Mouse (Mus musculus): Measurements from ENCODE around the gene Kars. TPM values are rescaled to one million over a fixed set of nuclear protein-coding genes. Genes with fewer than 3 reads are reported as not detected.

Kars gene
- total and polyA plus RNA-seq, 3 experiments, result 295 to 642 (median 355) TPM

DNA sequence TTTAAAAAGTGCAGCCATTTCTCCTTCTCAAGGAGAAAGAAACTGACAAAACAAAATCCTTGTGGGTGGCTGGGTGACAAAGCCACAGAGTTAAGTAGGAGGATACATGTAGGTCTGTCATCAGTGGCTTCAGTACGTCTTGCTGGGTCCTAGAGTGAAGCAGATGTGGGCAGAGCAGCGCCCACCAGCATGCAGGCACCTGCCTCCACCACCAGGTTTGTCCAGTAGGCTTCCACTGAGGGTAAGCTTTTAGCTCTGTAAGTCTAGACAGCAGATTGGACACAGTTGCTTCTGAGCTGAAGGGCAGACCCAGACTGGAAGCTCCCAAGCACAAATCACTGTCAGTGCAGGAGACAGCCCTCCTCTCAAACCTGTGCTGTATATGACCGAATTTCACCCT lies 49.8 kb downstream of the Kars start:
- no peaks in the 10 kb centered on the region for H3K9me3 ChIP-seq (replicated peaks; ENCODE audit: insufficient read depth, low read length)
- no peak overlapping the region for H3K9ac ChIP-seq (ENCODE audit: control insufficient read depth, low read depth, low read length, poor library complexity, severe bottlenecking)
- no peak for TF ChIP-seq MYB (IDR thresholded peaks at IDR 0.05; ENCODE audit: low read depth, low read length)
- TF ChIP-seq MXI1 (IDR thresholded peaks at IDR 0.05; ENCODE audit: low read depth, low read length), result no peak
- no peak for TF ChIP-seq RAD21 (IDR thresholded peaks at IDR 0.05; ENCODE audit: low read depth, low read length)
- TF ChIP-seq GATA1 (IDR thresholded peaks at IDR 0.05; ENCODE audit: low read depth, low read length), result no peak
- TF ChIP-seq CHD2 (IDR thresholded peaks at IDR 0.05; ENCODE audit: low read length), result no peak
- no peak for TF ChIP-seq POLR2AphosphoS5 (IDR thresholded peaks at IDR 0.05; ENCODE audit: borderline replicate concordance, low read depth, low read length)
- TF ChIP-seq NRF1 (IDR thresholded peaks at IDR 0.05; ENCODE audit: insufficient read depth, low read depth, low read length, poor library complexity, severe bottlenecking), result no peak
- TF ChIP-seq ZKSCAN1 (IDR thresholded peaks at IDR 0.05; ENCODE audit: low read depth, low read length), result no peak
- no peak for TF ChIP-seq EP300 (IDR thresholded peaks at IDR 0.05; ENCODE audit: low read depth in 1 of 2, low read length in 2 of 2)
- no peak for TF ChIP-seq TAL1 (IDR thresholded peaks at IDR 0.05; ENCODE audit: low read length)
- TF ChIP-seq GABPA (IDR thresholded peaks at IDR 0.05; ENCODE audit: low read depth, low read length), result no peak
- no peak for TF ChIP-seq POLR2AphosphoS2 (IDR thresholded peaks at IDR 0.05; ENCODE audit: low read length)
- no peak for TF ChIP-seq ELF1 (IDR thresholded peaks at IDR 0.05; ENCODE audit: low read depth, low read length)
- TF ChIP-seq ETS1 (IDR thresholded peaks at IDR 0.05; ENCODE audit: low read depth, low read length), result no peak
- no peak for TF ChIP-seq RCOR1 (IDR thresholded peaks at IDR 0.05; ENCODE audit: low read depth, low read length)
- no peak for TF ChIP-seq UBTF (IDR thresholded peaks at IDR 0.05; ENCODE audit: borderline replicate concordance, insufficient read depth, low read depth, low read length)
- DNase-seq (ENCODE audit: low read depth, low spot score), result no peak
- H3K4me1 ChIP-seq (ENCODE audit: control insufficient read depth in 1 of 2, insufficient read depth in 2 of 2, low read length in 2 of 2), result no peaks in the 10 kb centered on the region
- no peaks in the 10 kb centered on the region for H3K36me3 ChIP-seq (ENCODE audit: control insufficient read depth in 1 of 2, insufficient read depth in 2 of 2, low read length in 2 of 2)
- H3K27ac ChIP-seq (ENCODE audit: control insufficient read depth, low read depth, low read length), result no peak overlapping the region
- H3K4me3 ChIP-seq (ENCODE audit: control insufficient read depth in 1 of 2, insufficient read depth in 1 of 2, low read depth in 2 of 2, low read length in 2 of 2), result no peak overlapping the region
- H3K79me2 ChIP-seq (ENCODE audit: control insufficient read depth, insufficient read depth, low read length, poor library complexity), result no peaks in the 10 kb centered on the region
- H3K27me3 ChIP-seq (ENCODE audit: control insufficient read depth in 1 of 2, insufficient read depth in 2 of 2, low read length in 2 of 2), result no peaks in the 10 kb centered on the region

- H3K36me3 ChIP-seq (ENCODE audit: control insufficient read depth in 1 of 2, insufficient read depth in 2 of 2, low read length in 2 of 2), result no peaks in the 10 kb centered on the region
- no peak for DNase-seq (ENCODE audit: low read depth, low spot score)
- no peaks in the 10 kb centered on the region for H3K79me2 ChIP-seq (ENCODE audit: control insufficient read depth, insufficient read depth, low read length, poor library complexity)
- H3K4me3 ChIP-seq (ENCODE audit: control insufficient read depth in 1 of 2, insufficient read depth in 1 of 2, low read depth in 2 of 2, low read length in 2 of 2), result no peak overlapping the region
- no peak overlapping the region for H3K9ac ChIP-seq (ENCODE audit: control insufficient read depth, low read depth, low read length, poor library complexity, severe bottlenecking)
- H3K9me3 ChIP-seq (replicated peaks; ENCODE audit: insufficient read depth, low read length), result no peaks in the 10 kb centered on the region
- no peaks in the 10 kb centered on the region for H3K4me1 ChIP-seq (ENCODE audit: control insufficient read depth in 1 of 2, insufficient read depth in 2 of 2, low read length in 2 of 2)
- H3K27ac ChIP-seq (ENCODE audit: control insufficient read depth, low read depth, low read length), result no peak overlapping the region
- H3K27me3 ChIP-seq (ENCODE audit: control insufficient read depth in 1 of 2, insufficient read depth in 2 of 2, low read length in 2 of 2), result no peaks in the 10 kb centered on the region
- TF ChIP-seq SIN3A (IDR thresholded peaks at IDR 0.05; ENCODE audit: low read length) (no peak), MXI1 (IDR thresholded peaks at IDR 0.05; ENCODE audit: low read depth, low read length) (no peak), ZMIZ1 (IDR thresholded peaks at IDR 0.05; ENCODE audit: low read depth, low read length) (no peak), POLR2AphosphoS5 (IDR thresholded peaks at IDR 0.05; ENCODE audit: borderline replicate concordance, low read depth, low read length) (no peak), SMC3 (IDR thresholded peaks at IDR 0.05; ENCODE audit: low read depth, low read length) (no peak), BHLHE40 (IDR thresholded peaks at IDR 0.05; ENCODE audit: borderline replicate concordance, low read depth, low read length) (no peak), E2F4 (IDR thresholded peaks at IDR 0.05; ENCODE audit: borderline replicate concordance, low read depth, low read length) (no peak), ZC3H11A (IDR thresholded peaks at IDR 0.05; ENCODE audit: low read depth, low read length) (no peak), ZNF384 (IDR thresholded peaks at IDR 0.05; ENCODE audit: low read depth, low read length) (no peak), MYC (IDR thresholded peaks at IDR 0.05; ENCODE audit: low read depth, low read length) (no peak), USF2 (IDR thresholded peaks at IDR 0.05; ENCODE audit: borderline replicate concordance in 1 of 2, insufficient read depth in 1 of 2, low read depth in 1 of 2, low read length in 2 of 2) (no peak), TAL1 (IDR thresholded peaks at IDR 0.05; ENCODE audit: low read length) (no peak)
These were observed 50.4 kb downstream of the Kars start for GRCm38 (mm10) chr8:111960591-111961321.
